Mouse (Mus musculus) midbrain, embryonic 14.5 days (tissue): ENCODE measurements around the gene Snx3. TPM values are rescaled to one million over a fixed set of nuclear protein-coding genes. Genes with fewer than 3 reads are reported as not detected.

Experiments used
- ATAC-seq: fragments of 200-750 bp; cut with Nextera tagmentation; 2 replicates; pipeline ENCODE4 v1.8.0; 2017; ENCODE audit warnings: moderate number of reproducible peaks, moderate library complexity; ENCODE audit not compliant: low FRiP score, low TSS enrichment
- DNase-seq: peaks from one replicate; pipeline ENCODE4 v3.0.0-alpha.2; 2015
- H3K27ac ChIP-seq: fragments of 300-500 bp; sonication (generic); replicated peaks from 2 replicates; pipeline ENCODE4 v1.5.1; 2014; ENCODE audit warnings: mild to moderate bottlenecking, low read depth, low read length, moderate library complexity
- H3K27me3 ChIP-seq: fragments of 300-500 bp; sonication (generic); 2 replicates; pipeline ENCODE4 v1.6.1; 2014; ENCODE audit warnings: low read length, control low read depth, mixed read lengths; ENCODE audit not compliant: control insufficient read depth, insufficient read depth
- H3K36me3 ChIP-seq: fragments of 300-500 bp; sonication (generic); 2 replicates; pipeline ENCODE4 v1.6.1; 2014; ENCODE audit warnings: low read length, control low read depth; ENCODE audit not compliant: control insufficient read depth, insufficient read depth
- H3K4me1 ChIP-seq: fragments of 300-500 bp; sonication (generic); 2 replicates; pipeline ENCODE4 v1.6.1; 2014; ENCODE audit warnings: mild to moderate bottlenecking, antibody characterized with exemption, low read length, control low read depth; ENCODE audit not compliant: control insufficient read depth, insufficient read depth
- H3K4me2 ChIP-seq: fragments of 300-500 bp; sonication (generic); 2 replicates; pipeline ENCODE4 v1.6.1; 2014; ENCODE audit warnings: mild to moderate bottlenecking, low read length, moderate library complexity
- H3K4me3 ChIP-seq: fragments of 300-500 bp; sonication (generic); replicated peaks from 2 replicates; pipeline ENCODE4 v1.5.1; 2014; ENCODE audit warnings: low read depth, low read length
- H3K9ac ChIP-seq: fragments of 300-500 bp; sonication (generic); replicated peaks from 2 replicates; pipeline ENCODE4 v1.6.1; 2014; ENCODE audit warnings: mild to moderate bottlenecking, low read length, moderate library complexity
- H3K9me3 ChIP-seq: fragments of 300-500 bp; sonication (generic); 2 replicates; pipeline ENCODE4 v1.6.1; 2016; ENCODE audit warnings: low read length, control low read depth, mixed read lengths; ENCODE audit not compliant: control insufficient read depth
- WGBS: fragments of 180-500 bp; shearing (Covaris S2); extraction: QIAGEN DNeasy Blood & Tissue Kit; methylation state at CpG from one replicate; pipeline ENCODE4 v1.1.7; 2014; 5-methylcytosine and 5-hydroxymethylcytosine counted together
- polyA plus RNA-seq: library from polyadenylated mRNA; unstranded; fragments of >200 nt; fragmentation: Nextera tagmentation; extraction: Ambion mirVana; gene quantifications from 2 replicates; pipeline ENCODE4 v1.2.1, GENCODE M21; 2014

The Snx3 gene
- polyA plus RNA-seq, 1 experiment from 2014 or later: 250 TPM

DNA sequence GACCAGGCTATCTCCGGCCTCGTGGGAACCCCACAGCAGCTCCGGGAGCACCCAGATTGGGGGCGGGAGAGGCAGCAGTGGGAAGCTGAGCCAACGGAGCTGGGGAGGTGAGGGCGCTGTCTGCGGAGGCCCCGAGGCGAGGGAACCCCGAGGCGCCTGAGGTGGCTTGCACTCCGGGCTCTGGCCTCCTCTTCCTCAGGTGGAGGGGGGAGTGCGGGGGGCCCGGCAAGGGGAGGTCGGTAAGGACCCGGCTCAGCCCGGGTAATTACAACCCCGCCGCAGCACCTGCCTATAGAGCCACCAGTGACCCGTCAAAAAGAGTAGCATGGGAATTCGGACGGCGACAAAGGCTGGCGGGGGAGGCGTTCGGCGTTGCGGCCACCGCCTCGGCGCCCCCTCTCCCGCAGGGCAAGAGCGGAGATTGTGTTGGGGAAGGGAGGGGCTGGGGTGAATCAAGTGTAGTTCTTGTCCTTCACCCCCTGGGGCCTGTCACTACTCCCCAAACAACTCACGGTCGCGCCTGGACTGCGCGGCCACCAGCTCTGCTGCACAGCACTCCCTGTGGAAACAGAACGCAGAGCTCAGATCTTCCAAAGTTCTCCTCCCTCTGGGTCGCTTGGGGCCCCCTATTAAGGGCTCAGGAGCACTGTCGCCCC is 77.8 kb downstream of the Snx3 start:
- under 1% methylated on average over 41 of the region's 41 CpGs for WGBS
- no peaks in the 10 kb centered on the region for H3K9me3 ChIP-seq
- peak overlapping the region; percentile 26 for H3K4me3 ChIP-seq
- DNase-seq (peak; percentile 50), ATAC-seq (no peak)
- H3K27me3 ChIP-seq: peaks cover 79% of the 10 kb centered on the region
- H3K9ac ChIP-seq: peak overlapping the region; percentile 26
- no peak overlapping the region for H3K27ac ChIP-seq
- H3K36me3 ChIP-seq: no peaks in the 10 kb centered on the region
- peaks cover 25% of the 10 kb centered on the region for H3K4me1 ChIP-seq
- peak overlapping the region; percentile 58 for H3K4me2 ChIP-seq

GRCm38 (mm10) chr10:42580131-42580950 is 78.5 kb downstream of the Snx3 start:
- Histone ChIP-seq H3K9me3 (no peaks in the 10 kb centered on the region), H3K27ac (no peak overlapping the region; the same call in 1 of the 2 replicates), H3K36me3 (no peaks in the 10 kb centered on the region), H3K27me3 (peaks cover 78% of the 10 kb centered on the region), H3K9ac (peak overlapping the region; percentile 26), H3K4me1 (peaks cover 25% of the 10 kb centered on the region), H3K4me2 (peak overlapping the region; percentile 58), H3K4me3 (peak overlapping the region; percentile 26)
- 2% methylated on average over 29 of the region's 29 CpGs for WGBS
- DNase-seq: peak; percentile 52
- no peak for ATAC-seq

DNA sequence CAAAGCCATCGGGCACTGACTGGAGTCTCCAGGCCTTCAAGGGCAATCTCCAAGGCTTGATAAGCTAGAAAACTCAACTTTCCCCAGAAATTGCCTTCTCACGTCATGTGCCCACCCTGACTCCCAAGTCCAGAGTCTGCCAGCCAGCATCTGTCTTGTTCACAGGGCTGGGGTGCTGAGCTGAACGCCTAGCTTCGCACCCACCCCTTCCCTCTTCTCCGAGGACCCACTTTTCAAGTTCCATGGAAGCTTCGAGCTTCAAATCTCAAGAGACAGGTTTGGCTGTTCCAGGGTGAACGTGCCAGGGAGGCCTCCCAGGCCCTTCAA is 79.1 kb downstream of the Snx3 start:
- no peak for DNase-seq

GRCm38 (mm10) chr10:42581694-42582565 is 80.1 kb downstream of the Snx3 start:
- H3K27me3 ChIP-seq: peaks cover 79% of the 10 kb centered on the region
- peak overlapping the region; percentile 47; the same call in 1 of the 2 replicates for H3K9ac ChIP-seq
- H3K4me2 ChIP-seq: peak overlapping the region; percentile 58
- DNase-seq (peak; percentile 62), ATAC-seq (no peak)
- peaks cover 25% of the 10 kb centered on the region for H3K4me1 ChIP-seq
- WGBS: under 1% methylated on average over 45 of the region's 45 CpGs
- 0 out of 2 replicates have a peak overlapping the region, but pooled peaks have one; percentile 13 for H3K27ac ChIP-seq
- no peaks in the 10 kb centered on the region for H3K9me3 ChIP-seq
- H3K36me3 ChIP-seq: no peaks in the 10 kb centered on the region
- peak overlapping the region; percentile 38 for H3K4me3 ChIP-seq

More for the DNA sequence above, 79.1 kb downstream of the Snx3 start:
- Histone ChIP-seq H3K4me1 (peaks cover 25% of the 10 kb centered on the region), H3K36me3 (no peaks in the 10 kb centered on the region), H3K27me3 (peaks cover 78% of the 10 kb centered on the region), H3K9ac (peak overlapping the region; percentile 20; the same call in 1 of the 2 replicates), H3K4me2 (peak overlapping the region; percentile 58), H3K9me3 (no peaks in the 10 kb centered on the region), H3K27ac (no peak overlapping the region), H3K4me3 (peak overlapping the region; percentile 26; the same call in 1 of the 2 replicates)
- ATAC-seq: no peak
- 8% methylated on average over 7 of the region's 7 CpGs for WGBS

- H3K9ac ChIP-seq: peak overlapping the region; percentile 47; the same call in 1 of the 2 replicates
- H3K9me3 ChIP-seq: no peaks in the 10 kb centered on the region
- DNase-seq (peak; percentile 50), ATAC-seq (no peak)
- H3K4me3 ChIP-seq: peak overlapping the region; percentile 38
- H3K27ac ChIP-seq: no peak overlapping the region
- H3K36me3 ChIP-seq: no peaks in the 10 kb centered on the region
- WGBS: under 1% methylated on average over 44 of the region's 44 CpGs
- H3K27me3 ChIP-seq: peaks cover 79% of the 10 kb centered on the region
- H3K4me2 ChIP-seq: peak overlapping the region; percentile 58
- peaks cover 25% of the 10 kb centered on the region for H3K4me1 ChIP-seq
Observed at GRCm38 (mm10) chr10:42582566-42583110, 80.8 kb downstream of the Snx3 start.

DNA sequence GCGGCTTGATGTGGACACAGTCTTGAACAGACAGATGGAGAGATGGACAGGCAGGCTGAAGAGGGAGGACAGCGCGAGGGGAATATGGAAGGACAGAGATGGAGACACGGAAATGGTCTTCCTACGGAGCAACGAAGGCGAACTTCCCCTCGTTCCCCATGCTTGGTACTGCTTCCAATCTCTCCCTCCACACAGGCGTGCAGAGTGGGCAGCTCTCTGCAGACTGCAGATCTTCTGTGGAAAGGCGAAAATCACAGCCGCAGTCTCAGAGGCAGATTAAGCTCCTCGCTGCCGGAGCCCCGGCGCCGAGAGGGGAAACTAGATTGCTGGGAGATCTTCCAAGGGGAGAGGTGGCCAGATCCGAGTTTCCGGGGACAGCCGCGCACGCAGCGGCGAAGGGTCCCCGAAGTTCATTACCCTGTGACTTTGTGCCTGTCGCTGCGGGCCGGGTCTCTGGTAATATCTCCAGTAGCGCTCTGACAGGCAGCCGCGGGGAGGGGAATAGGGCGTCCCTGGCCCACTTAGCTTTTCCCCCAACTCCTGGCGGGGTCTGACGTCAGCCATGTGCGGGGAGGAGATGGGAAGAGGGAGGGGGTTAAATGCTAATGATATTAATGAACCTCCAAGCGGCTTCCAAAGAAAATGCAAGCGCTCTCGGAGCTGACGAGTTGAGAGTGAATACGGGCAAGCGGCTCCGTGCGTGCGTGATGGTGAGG is 81.5 kb downstream of the Snx3 start, which contains the start of the genes Nr2e1 and Ostm1:
TSS of gene Nr2e1 (minus strand) at position 476 of the 716 bp plus-strand sequence.
TSS of gene Ostm1 (plus strand) at position 666 of the 716 bp plus-strand sequence.
- Histone ChIP-seq H3K27ac (0 out of 2 replicates have a peak within 1 kb of the TSS, but pooled peaks have one; percentile 3), H3K36me3 (no peaks in the 10 kb centered on the region), H3K4me2 (peak within 1 kb of the TSS; percentile 58), H3K4me1 (peaks cover 25% of the 10 kb centered on the region), H3K4me3 (peak within 1 kb of the TSS; percentile 38), H3K27me3 (peaks cover 79% of the 10 kb centered on the region), H3K9me3 (no peaks in the 10 kb centered on the region), H3K9ac (peak within 1 kb of the TSS; percentile 47; the same call in 1 of the 2 replicates)
- under 1% methylated on average over 43 of the region's 43 CpGs for WGBS
- ATAC-seq (peak; percentile 65), DNase-seq (peak; percentile 83)

GRCm38 (mm10) chr10:42583902-42584435 is 82.1 kb downstream of the Snx3 start:
- Histone ChIP-seq H3K27ac (0 out of 2 replicates have a peak overlapping the region, but pooled peaks have one; percentile 3), H3K9me3 (no peaks in the 10 kb centered on the region), H3K4me1 (peaks cover 25% of the 10 kb centered on the region), H3K27me3 (peaks cover 85% of the 10 kb centered on the region), H3K4me2 (peak overlapping the region; percentile 58), H3K36me3 (no peaks in the 10 kb centered on the region), H3K9ac (peak overlapping the region; percentile 21; the same call in 1 of the 2 replicates), H3K4me3 (peak overlapping the region; percentile 38)
- peak; percentile 62 for DNase-seq
- under 1% methylated on average over 32 of the region's 32 CpGs for WGBS
- 0 out of 2 replicates have a peak, but pooled peaks have one; percentile 15 for ATAC-seq
